Mouse (Mus musculus): Measurements from ENCODE around the gene Arhgef15. TPM values are rescaled to one million over a fixed set of nuclear protein-coding genes. Genes with fewer than 3 reads are reported as not detected.
"Not testable (repeated sequence)": the region's sequence is repeated elsewhere in the genome, so short reads cannot be mapped to it uniquely, and the experiment has no call there.

Gene Arhgef15
- polyA plus RNA-seq, 1 experiment from 2014 or later = 13.3 TPM

DNA sequence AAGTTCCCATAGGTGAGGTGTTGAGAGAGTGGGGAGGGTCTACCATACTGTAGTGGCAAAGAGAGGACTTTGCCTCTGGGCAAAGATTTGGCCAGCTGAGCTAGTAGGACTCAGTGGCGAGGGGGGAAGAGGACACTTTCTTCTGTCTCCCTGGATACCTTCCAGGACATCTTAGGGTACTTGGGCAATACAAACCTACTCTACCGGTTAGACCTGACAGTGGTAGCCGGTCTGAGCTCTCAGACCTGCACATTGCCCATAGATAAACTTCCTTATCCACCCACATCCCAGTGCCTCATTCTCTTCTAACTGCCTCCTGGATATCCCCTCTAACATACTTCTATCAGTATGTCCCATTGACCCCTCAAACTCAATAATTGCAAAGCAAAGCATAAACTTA, 23.6 kb upstream of the Arhgef15 start:
- 0 out of 2 replicates have a peak, but pooled peaks cover 5% of the 10 kb centered on the region for H3K36me3 ChIP-seq
- ATAC-seq (ENCODE audit: insufficient number of reproducible peaks, low FRiP score) = no peak
- no peak overlapping the region for H3K4me2 ChIP-seq
- 57% methylated on average over 3 of the region's 3 CpGs for WGBS
- H3K4me3 ChIP-seq = no peak overlapping the region
- 0 out of 2 replicates have a peak, but pooled peaks cover 3% of the 10 kb centered on the region for H3K4me1 ChIP-seq (replicated peaks)
- H3K9ac ChIP-seq = no peak overlapping the region
- no peaks in the 10 kb centered on the region for H3K9me3 ChIP-seq (replicated peaks)
- no peak overlapping the region for H3K27ac ChIP-seq (ENCODE audit: poor library complexity, severe bottlenecking)
- no peaks in the 10 kb centered on the region for H3K27me3 ChIP-seq (replicated peaks)

DNA sequence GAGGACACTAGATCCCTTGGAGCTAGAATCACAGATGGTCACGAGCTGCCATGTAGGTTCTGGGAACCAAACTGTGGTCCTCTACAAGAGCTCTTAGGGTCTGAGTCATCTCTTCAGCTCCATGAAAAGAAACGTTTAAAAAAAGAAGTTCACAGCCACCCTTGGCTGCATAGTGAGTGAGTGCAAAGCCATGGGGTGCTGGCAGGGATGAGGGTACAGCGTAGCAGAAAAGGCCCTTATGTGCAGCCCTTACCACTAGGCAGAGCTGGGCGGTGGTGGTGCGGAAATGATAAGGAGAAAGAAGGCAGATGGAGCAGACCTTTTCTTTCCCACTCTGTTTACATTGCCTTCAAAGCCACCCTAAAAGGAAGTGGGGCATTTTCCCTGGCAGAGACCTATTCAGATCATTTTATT, 22.0 kb upstream of the Arhgef15 start:
- no peaks in the 10 kb centered on the region for H3K36me3 ChIP-seq
- H3K9ac ChIP-seq = no peak overlapping the region
- 49% methylated on average over 5 of the region's 5 CpGs for WGBS
- no peak overlapping the region for H3K4me3 ChIP-seq
- H3K9me3 ChIP-seq (replicated peaks) = no peaks in the 10 kb centered on the region
- ATAC-seq (ENCODE audit: insufficient number of reproducible peaks, low FRiP score) = no peak
- no peak overlapping the region for H3K4me2 ChIP-seq
- H3K27me3 ChIP-seq (replicated peaks) = no peaks in the 10 kb centered on the region; the same call in 1 of the 2 replicates
- H3K27ac ChIP-seq (ENCODE audit: poor library complexity, severe bottlenecking) = no peak overlapping the region
- 0 out of 2 replicates have a peak, but pooled peaks cover 3% of the 10 kb centered on the region for H3K4me1 ChIP-seq (replicated peaks)

DNA sequence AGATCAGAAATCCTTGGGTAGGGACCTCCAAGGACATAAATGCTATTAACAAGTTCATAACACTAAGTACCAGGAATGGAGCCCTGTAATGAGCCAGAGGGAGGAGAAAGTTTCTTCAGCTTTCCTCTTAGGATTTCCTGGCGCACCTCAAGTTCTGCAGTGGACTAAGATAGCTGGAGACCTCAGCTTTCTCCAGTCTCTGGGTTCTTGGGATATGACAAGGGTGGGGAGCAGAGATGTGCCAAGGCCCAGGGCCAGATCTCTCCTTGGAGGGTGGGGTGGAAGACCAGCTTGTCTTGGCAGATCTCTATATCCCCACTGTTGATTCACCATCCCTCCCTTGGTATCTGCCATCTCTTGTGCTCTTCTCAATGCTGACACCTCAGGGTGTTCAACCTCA, 18.3 kb upstream of the Arhgef15 start:
- no peak overlapping the region for H3K4me3 ChIP-seq
- H3K27ac ChIP-seq (ENCODE audit: poor library complexity, severe bottlenecking) = no peak overlapping the region
- no peaks in the 10 kb centered on the region; the same call in 1 of the 2 replicates for H3K27me3 ChIP-seq (replicated peaks)
- H3K9ac ChIP-seq = no peak overlapping the region
- peaks cover 26% of the 10 kb centered on the region for H3K4me1 ChIP-seq (replicated peaks)
- no peaks in the 10 kb centered on the region for H3K9me3 ChIP-seq (replicated peaks)
- H3K36me3 ChIP-seq = no peaks in the 10 kb centered on the region
- 88% methylated on average over 1 of the region's 1 CpGs for WGBS
- ATAC-seq (ENCODE audit: insufficient number of reproducible peaks, low FRiP score) = no peak
- no peak overlapping the region for H3K4me2 ChIP-seq

DNA sequence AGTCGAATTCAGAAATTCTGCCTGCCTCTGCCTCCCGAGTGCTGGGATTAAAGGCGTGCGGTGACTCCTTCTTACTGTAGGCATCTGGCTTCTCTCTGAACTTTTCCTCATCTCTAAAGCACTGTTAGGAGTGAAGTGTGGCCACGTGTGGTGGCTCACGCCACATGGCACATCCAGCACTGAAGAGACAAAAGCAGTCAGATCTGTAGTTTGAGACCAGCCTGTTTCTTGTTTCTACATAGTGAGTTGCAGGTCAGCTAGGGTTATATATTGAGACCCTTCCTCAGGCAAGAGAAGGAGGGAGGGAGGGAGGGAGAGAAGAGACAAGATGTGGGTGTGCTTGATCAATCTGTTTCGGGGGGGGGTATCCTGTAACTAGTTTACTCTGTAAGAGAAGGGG, 17.8 kb upstream of the Arhgef15 start, which contains the start of gene Rangrf:
Rangrf (minus strand) TSS at position 101 of the 400 bp plus-strand sequence.
- Histone ChIP-seq H3K27me3 (replicated peaks) (no peaks in the 10 kb centered on the region; the same call in 1 of the 2 replicates), H3K4me3 (peak within 1 kb of the TSS; percentile 53), H3K36me3 (no peaks in the 10 kb centered on the region), H3K9ac (no peak within 1 kb of the TSS), H3K27ac (ENCODE audit: poor library complexity, severe bottlenecking) (no peak within 1 kb of the TSS), H3K4me1 (replicated peaks) (peaks cover 30% of the 10 kb centered on the region), H3K4me2 (peak within 1 kb of the TSS; percentile 63), H3K9me3 (replicated peaks) (no peaks in the 10 kb centered on the region)
- WGBS = 69% methylated on average over 7 of the region's 7 CpGs
- ATAC-seq (ENCODE audit: insufficient number of reproducible peaks, low FRiP score) = no peak

DNA sequence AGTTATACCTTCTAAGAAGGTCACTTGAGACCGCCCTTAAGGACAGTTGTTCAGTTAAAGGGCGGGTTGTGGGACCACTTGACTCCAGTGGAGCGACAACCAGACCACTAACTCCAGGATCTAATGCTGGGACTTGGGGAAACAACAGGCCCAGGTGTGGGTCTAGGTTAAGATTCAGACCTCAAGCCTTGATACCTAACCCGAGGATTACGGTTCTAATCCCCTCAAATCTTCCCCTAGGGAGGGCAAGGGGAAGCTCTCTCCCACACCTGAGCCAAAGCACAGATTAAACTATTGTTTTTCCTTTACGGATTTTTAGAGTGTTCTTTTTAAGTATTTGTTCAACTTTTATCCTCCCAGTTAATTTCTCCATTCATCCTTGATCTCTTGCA, 16.8 kb upstream of the Arhgef15 start:
- H3K9me3 ChIP-seq (replicated peaks) = no peaks in the 10 kb centered on the region
- no peak overlapping the region for H3K9ac ChIP-seq
- H3K27me3 ChIP-seq (replicated peaks) = peaks cover 4% of the 10 kb centered on the region; the same call in 1 of the 2 replicates
- WGBS = 28% methylated on average over 6 of the region's 6 CpGs
- peaks cover 31% of the 10 kb centered on the region for H3K4me1 ChIP-seq (replicated peaks)
- H3K27ac ChIP-seq (ENCODE audit: poor library complexity, severe bottlenecking) = no peak overlapping the region
- peak overlapping the region; percentile 53 for H3K4me3 ChIP-seq
- no peaks in the 10 kb centered on the region for H3K36me3 ChIP-seq
- peak overlapping the region; percentile 63 for H3K4me2 ChIP-seq
- no peak for ATAC-seq (ENCODE audit: insufficient number of reproducible peaks, low FRiP score)

DNA sequence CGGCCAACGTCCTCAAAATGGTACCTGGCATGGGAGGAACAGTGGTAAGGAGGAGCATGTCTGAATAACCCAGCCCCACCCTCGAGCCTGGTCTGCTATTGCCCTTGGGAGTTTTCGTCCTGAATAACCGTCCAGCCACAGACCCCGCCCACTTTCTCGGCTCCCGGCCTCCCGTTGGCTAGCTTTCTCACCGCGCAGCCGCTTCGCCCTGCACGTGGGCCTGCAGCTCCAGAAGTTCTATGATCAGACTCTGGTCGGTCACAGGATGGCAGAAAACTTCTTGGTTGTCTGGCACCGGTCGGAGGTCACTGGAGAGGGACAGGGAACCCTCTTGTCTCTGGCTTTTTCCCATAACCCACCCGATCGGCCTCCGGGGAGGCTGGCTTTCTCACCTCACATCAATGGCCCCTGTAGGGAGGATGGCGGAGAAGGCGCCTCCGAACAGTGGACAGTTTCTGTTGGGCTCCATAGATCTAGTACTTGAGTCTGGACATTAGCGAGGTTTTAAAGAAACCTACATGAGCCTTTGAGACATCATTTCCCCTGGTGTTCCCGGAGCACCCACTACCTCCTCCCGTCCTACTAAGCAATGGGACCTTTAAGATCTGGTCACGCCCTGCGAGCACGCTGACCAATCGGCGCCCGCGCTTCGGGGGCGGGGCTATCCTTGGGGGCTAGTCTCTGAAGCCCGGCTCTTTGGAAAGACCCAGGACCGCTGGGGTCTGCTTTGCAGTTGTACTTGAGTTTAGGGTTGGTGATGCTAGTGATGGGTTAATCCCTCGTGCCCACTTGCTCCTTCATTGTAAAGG, 16.2 kb upstream of the Arhgef15 start:
- peak overlapping the region; percentile 63 for H3K4me2 ChIP-seq
- not testable (repeated sequence) for H3K9me3 ChIP-seq (replicated peaks); H3K36me3 ChIP-seq; H3K27ac ChIP-seq (ENCODE audit: poor library complexity, severe bottlenecking); H3K27me3 ChIP-seq (replicated peaks)
- peak; percentile 89 for ATAC-seq (ENCODE audit: insufficient number of reproducible peaks, low FRiP score)
- WGBS = under 1% methylated on average over 38 of the region's 38 CpGs
- H3K9ac ChIP-seq = peak overlapping the region; percentile 62
- H3K4me1 ChIP-seq (replicated peaks) = peaks cover 37% of the 10 kb centered on the region
- peak overlapping the region; percentile 53 for H3K4me3 ChIP-seq

DNA sequence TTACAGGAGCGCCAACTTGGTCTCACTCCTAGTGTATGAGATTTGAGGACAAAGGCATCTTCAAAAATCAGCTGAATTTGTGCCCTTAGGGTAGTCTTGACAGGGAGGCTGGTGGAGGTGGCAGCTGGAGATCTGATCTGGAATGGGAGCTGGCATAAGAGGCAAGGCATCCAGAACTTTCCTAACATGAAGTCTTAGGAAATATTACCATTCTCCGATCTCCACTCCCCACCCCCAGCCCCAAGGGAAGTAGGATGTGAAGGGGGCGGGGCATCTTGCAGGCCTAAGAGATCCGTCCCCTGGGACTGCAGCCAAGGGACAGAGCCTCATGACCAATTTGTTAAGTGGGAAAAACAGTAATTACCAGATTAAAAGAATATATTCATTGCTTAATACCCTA, 13.0 kb upstream of the Arhgef15 start:
- Histone ChIP-seq H3K9me3 (replicated peaks) (no peaks in the 10 kb centered on the region), H3K4me2 (no peak overlapping the region), H3K27me3 (replicated peaks) (0 out of 2 replicates have a peak, but pooled peaks cover 10% of the 10 kb centered on the region), H3K4me3 (no peak overlapping the region), H3K9ac (no peak overlapping the region), H3K36me3 (no peaks in the 10 kb centered on the region), H3K4me1 (replicated peaks) (peaks cover 45% of the 10 kb centered on the region), H3K27ac (ENCODE audit: poor library complexity, severe bottlenecking) (no peak overlapping the region)
- 59% methylated on average over 4 of the region's 4 CpGs for WGBS
- no peak for ATAC-seq (ENCODE audit: insufficient number of reproducible peaks, low FRiP score)

DNA sequence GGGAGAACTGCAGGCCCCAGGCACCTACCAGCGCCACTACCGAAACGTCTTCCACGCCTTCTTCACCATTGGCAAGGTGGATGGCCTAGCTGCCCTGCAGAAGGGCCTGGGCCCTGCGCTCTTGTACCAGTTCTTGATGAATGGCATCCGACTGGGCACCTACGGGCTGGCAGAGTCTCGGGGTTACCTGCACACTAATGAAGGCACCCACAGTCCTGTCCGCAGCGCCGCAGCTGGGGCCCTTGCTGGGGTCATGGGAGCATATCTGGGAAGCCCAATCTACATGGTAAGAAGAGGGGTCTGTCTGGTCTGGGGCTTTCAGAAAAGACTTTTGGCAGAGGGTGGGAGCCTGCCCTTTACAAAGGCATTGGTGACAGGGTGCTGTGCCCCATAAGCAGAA, 11.5 kb upstream of the Arhgef15 start:
- peak overlapping the region; percentile 98 for H3K4me2 ChIP-seq
- H3K27ac ChIP-seq (ENCODE audit: poor library complexity, severe bottlenecking) = no peak overlapping the region
- 0 out of 2 replicates have a peak overlapping the region, but pooled peaks have one; percentile 53 for H3K9ac ChIP-seq
- H3K9me3 ChIP-seq (replicated peaks) = no peaks in the 10 kb centered on the region
- H3K4me1 ChIP-seq (replicated peaks) = peaks cover 45% of the 10 kb centered on the region
- WGBS = 80% methylated on average over 11 of the region's 11 CpGs
- no peak for ATAC-seq (ENCODE audit: insufficient number of reproducible peaks, low FRiP score)
- no peaks in the 10 kb centered on the region for H3K36me3 ChIP-seq
- 0 out of 2 replicates have a peak, but pooled peaks cover 10% of the 10 kb centered on the region for H3K27me3 ChIP-seq (replicated peaks)
- H3K4me3 ChIP-seq = no peak overlapping the region

DNA sequence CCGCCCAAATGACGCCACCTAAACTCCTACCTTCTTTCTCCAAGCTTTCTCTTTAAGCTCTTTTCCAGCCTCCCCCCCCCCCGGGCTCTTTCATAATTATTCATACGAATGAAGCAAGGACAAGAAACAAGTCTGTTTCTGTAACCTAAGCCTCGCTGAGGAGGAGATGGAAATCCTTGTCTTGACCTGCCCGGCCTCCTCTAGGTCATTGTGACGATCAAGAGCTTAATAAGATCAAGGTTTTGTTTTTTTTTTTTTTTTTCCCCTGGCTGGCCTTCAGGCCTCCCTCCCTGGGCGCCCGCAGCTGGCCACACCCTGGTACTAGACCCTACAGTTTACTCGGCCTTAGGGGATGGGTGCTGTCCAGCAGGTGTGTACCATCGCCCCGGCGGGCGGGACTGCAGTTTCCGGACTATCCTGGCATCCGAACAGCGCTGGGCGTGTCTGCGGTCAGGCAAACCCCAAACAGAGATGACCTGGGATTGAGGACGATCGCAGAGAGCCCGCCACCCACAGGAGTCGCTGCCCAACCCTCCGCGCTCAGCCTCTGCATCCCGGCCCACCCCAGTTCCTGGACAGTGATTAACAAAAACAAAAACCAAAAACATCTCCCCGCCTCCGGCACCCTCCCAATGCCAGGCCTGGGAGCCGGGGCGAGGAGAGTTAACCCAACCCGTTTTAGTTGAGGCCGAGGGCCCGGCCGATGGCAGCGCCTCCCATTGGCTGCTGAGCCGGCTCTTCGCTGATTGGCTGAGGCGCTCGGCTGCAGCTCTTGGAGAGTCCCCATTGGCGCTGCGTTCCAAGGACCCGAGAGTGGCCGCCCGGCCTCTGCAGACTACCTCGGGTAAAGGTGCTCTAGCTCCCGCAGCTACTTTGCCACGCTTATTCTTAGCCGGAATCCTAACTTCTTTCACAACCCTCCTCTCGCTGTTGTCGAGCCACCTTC, 10.3 kb upstream of the Arhgef15 start, which contains the start of gene Slc25a35:
Slc25a35 (plus strand) TSS at position 795 of the 946 bp plus-strand sequence.
- peak within 1 kb of the TSS; percentile 98 for H3K4me2 ChIP-seq
- under 1% methylated on average over 50 of the region's 50 CpGs for WGBS
- peak within 1 kb of the TSS; percentile 26; the same call in 1 of the 2 replicates for H3K27ac ChIP-seq (ENCODE audit: poor library complexity, severe bottlenecking)
- peaks cover 44% of the 10 kb centered on the region for H3K4me1 ChIP-seq (replicated peaks)
- H3K36me3 ChIP-seq = no peaks in the 10 kb centered on the region
- H3K9ac ChIP-seq = peak within 1 kb of the TSS; percentile 75
- H3K27me3 ChIP-seq (replicated peaks) = 0 out of 2 replicates have a peak, but pooled peaks cover 10% of the 10 kb centered on the region
- ATAC-seq (ENCODE audit: insufficient number of reproducible peaks, low FRiP score) = peak; percentile 94
- no peaks in the 10 kb centered on the region for H3K9me3 ChIP-seq (replicated peaks)
- H3K4me3 ChIP-seq = peak within 1 kb of the TSS; percentile 66

DNA sequence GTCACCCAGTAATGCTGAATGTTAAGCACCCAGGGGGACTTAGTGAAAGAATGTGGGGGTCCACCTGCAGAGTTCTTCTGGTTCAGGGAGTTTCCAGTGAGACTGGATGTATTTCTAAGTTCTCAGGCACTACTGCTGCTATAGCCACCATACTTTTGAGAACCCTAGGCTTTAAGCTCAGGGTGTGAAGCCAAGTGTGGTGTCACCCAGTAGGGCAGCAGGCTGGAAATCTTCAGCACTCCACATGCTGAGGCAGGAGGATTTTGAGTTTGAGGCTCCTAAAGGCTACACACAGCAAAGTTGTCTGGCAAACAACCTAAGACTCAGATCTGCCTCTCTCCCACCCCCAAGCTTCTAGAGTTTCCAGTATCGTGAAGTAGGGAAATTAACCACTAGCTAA, 9.3 kb upstream of the Arhgef15 start:
- no peak overlapping the region for H3K4me3 ChIP-seq
- H3K9ac ChIP-seq = no peak overlapping the region
- no peak overlapping the region for H3K4me2 ChIP-seq
- H3K9me3 ChIP-seq (replicated peaks) = no peaks in the 10 kb centered on the region
- no peak for ATAC-seq (ENCODE audit: insufficient number of reproducible peaks, low FRiP score)
- H3K27me3 ChIP-seq (replicated peaks) = 0 out of 2 replicates have a peak, but pooled peaks cover 10% of the 10 kb centered on the region
- H3K27ac ChIP-seq (ENCODE audit: poor library complexity, severe bottlenecking) = no peak overlapping the region
- peaks cover 36% of the 10 kb centered on the region for H3K4me1 ChIP-seq (replicated peaks)
- WGBS = 37% methylated on average over 1 of the region's 1 CpGs
- no peaks in the 10 kb centered on the region for H3K36me3 ChIP-seq
